Mouse (Mus musculus): ENCODE results near the gene Tbc1d24. TPM values are rescaled to one million over a fixed set of nuclear protein-coding genes. Genes with fewer than 3 reads are reported as not detected.

The Tbc1d24 gene
- polyA plus RNA-seq, 1 experiment from 2014 or later, result 5.0 TPM

- 3% methylated on average over 30 of the region's 43 CpGs for WGBS
- H3K4me1 ChIP-seq, result peaks cover 70% of the 10 kb centered on the region
- H3K9ac ChIP-seq, result peak within 1 kb of the TSS; percentile 40
- H3K9me3 ChIP-seq, result no peaks in the 10 kb centered on the region
- H3K36me3 ChIP-seq, result no peaks in the 10 kb centered on the region
- H3K4me3 ChIP-seq (replicated peaks), result peak within 1 kb of the TSS; percentile 73
- ATAC-seq (ENCODE audit: insufficient read depth, low FRiP score, low read depth), result peak; percentile 70
- peaks cover 5% of the 10 kb centered on the region; the same call in 1 of the 2 replicates for H3K27me3 ChIP-seq (replicated peaks)
- peak within 1 kb of the TSS; percentile 91 for H3K27ac ChIP-seq
- H3K4me2 ChIP-seq, result peak within 1 kb of the TSS; percentile 95
Observed at GRCm38 (mm10) chr17:24209043-24209915, 3.9 kb upstream of the Tbc1d24 start, which contains the start of gene Ntn3. Gene Ntn3 (minus strand): TSS chr17:24209531.

- peak overlapping the region; percentile 40 for H3K9ac ChIP-seq
- 2% methylated on average over 29 of the region's 29 CpGs for WGBS
- no peak for ATAC-seq (ENCODE audit: insufficient read depth, low FRiP score, low read depth)
- peak overlapping the region; percentile 95 for H3K4me2 ChIP-seq
- peak overlapping the region; percentile 91 for H3K27ac ChIP-seq
- H3K36me3 ChIP-seq, result no peaks in the 10 kb centered on the region
- H3K4me1 ChIP-seq, result peaks cover 70% of the 10 kb centered on the region
- peaks cover 5% of the 10 kb centered on the region; the same call in 1 of the 2 replicates for H3K27me3 ChIP-seq (replicated peaks)
- H3K9me3 ChIP-seq, result no peaks in the 10 kb centered on the region
- peak overlapping the region; percentile 73 for H3K4me3 ChIP-seq (replicated peaks)
Observed at GRCm38 (mm10) chr17:24208641-24209042, 3.3 kb upstream of the Tbc1d24 start.

GRCm38 (mm10) chr17:24207768-24208640, 2.6 kb upstream of the Tbc1d24 start:
- ATAC-seq (ENCODE audit: insufficient read depth, low FRiP score, low read depth), result no peak
- Histone ChIP-seq H3K27ac (peak overlapping the region; percentile 91), H3K4me1 (peaks cover 74% of the 10 kb centered on the region), H3K4me3 (replicated peaks) (peak overlapping the region; percentile 73), H3K4me2 (peak overlapping the region; percentile 95), H3K9me3 (no peaks in the 10 kb centered on the region), H3K9ac (peak overlapping the region; percentile 40; the same call in 1 of the 2 replicates), H3K36me3 (no peaks in the 10 kb centered on the region), H3K27me3 (replicated peaks) (peaks cover 5% of the 10 kb centered on the region; the same call in 1 of the 2 replicates)
- 59% methylated on average over 34 of the region's 34 CpGs for WGBS

GRCm38 (mm10) chr17:24206451-24207351, 1.3 kb upstream of the Tbc1d24 start:
- Histone ChIP-seq H3K9ac (peak overlapping the region; percentile 36; the same call in 1 of the 2 replicates), H3K4me3 (replicated peaks) (peak overlapping the region; percentile 73), H3K27ac (peak overlapping the region; percentile 8; the same call in 1 of the 2 replicates), H3K36me3 (no peaks in the 10 kb centered on the region), H3K9me3 (no peaks in the 10 kb centered on the region), H3K27me3 (replicated peaks) (peaks cover 5% of the 10 kb centered on the region; the same call in 1 of the 2 replicates), H3K4me1 (peaks cover 68% of the 10 kb centered on the region), H3K4me2 (peak overlapping the region; percentile 95)
- ATAC-seq (ENCODE audit: insufficient read depth, low FRiP score, low read depth), result peak; percentile 7; the same call in 1 of the 2 replicates
- 4% methylated on average over 62 of the region's 62 CpGs for WGBS

- Histone ChIP-seq H3K4me2 (peak overlapping the region; percentile 95), H3K4me1 (peaks cover 61% of the 10 kb centered on the region), H3K27ac (no peak overlapping the region; the same call in 1 of the 2 replicates), H3K4me3 (replicated peaks) (peak overlapping the region; percentile 73), H3K36me3 (no peaks in the 10 kb centered on the region), H3K9me3 (no peaks in the 10 kb centered on the region), H3K27me3 (replicated peaks) (peaks cover 5% of the 10 kb centered on the region; the same call in 1 of the 2 replicates), H3K9ac (0 out of 2 replicates have a peak overlapping the region, but pooled peaks have one; percentile 67)
- no peak for ATAC-seq (ENCODE audit: insufficient read depth, low FRiP score, low read depth)
- WGBS, result 9% methylated on average over 15 of the region's 15 CpGs
Observed at GRCm38 (mm10) chr17:24205908-24206361, 573 bp upstream of the Tbc1d24 start.

- 3% methylated on average over 7 of the region's 7 CpGs for WGBS
- peak overlapping the region; percentile 73 for H3K4me3 ChIP-seq (replicated peaks)
- peaks cover 55% of the 10 kb centered on the region for H3K4me1 ChIP-seq
- no peak overlapping the region for H3K27ac ChIP-seq
- no peak for ATAC-seq (ENCODE audit: insufficient read depth, low FRiP score, low read depth)
- peaks cover 5% of the 10 kb centered on the region; the same call in 1 of the 2 replicates for H3K27me3 ChIP-seq (replicated peaks)
- peak overlapping the region; percentile 67 for H3K9ac ChIP-seq
- peak overlapping the region; percentile 95 for H3K4me2 ChIP-seq
- no peaks in the 10 kb centered on the region for H3K36me3 ChIP-seq
- H3K9me3 ChIP-seq, result no peaks in the 10 kb centered on the region
Observed at GRCm38 (mm10) chr17:24204846-24205245, 516 bp downstream of the Tbc1d24 start.

GRCm38 (mm10) chr17:24203611-24204534, 1.5 kb downstream of the Tbc1d24 start:
- peak overlapping the region; percentile 73; the same call in 1 of the 2 replicates for H3K4me3 ChIP-seq (replicated peaks)
- H3K4me2 ChIP-seq, result peak overlapping the region; percentile 95
- ATAC-seq (ENCODE audit: insufficient read depth, low FRiP score, low read depth), result no peak
- H3K27ac ChIP-seq, result no peak overlapping the region; the same call in 1 of the 2 replicates
- H3K27me3 ChIP-seq (replicated peaks), result peaks cover 5% of the 10 kb centered on the region; the same call in 1 of the 2 replicates
- WGBS, result 56% methylated on average over 3 of the region's 3 CpGs
- no peak overlapping the region for H3K9ac ChIP-seq
- H3K4me1 ChIP-seq, result peaks cover 50% of the 10 kb centered on the region
- H3K36me3 ChIP-seq, result no peaks in the 10 kb centered on the region
- H3K9me3 ChIP-seq, result no peaks in the 10 kb centered on the region

- H3K9me3 ChIP-seq, result no peaks in the 10 kb centered on the region
- no peak overlapping the region for H3K27ac ChIP-seq
- H3K4me1 ChIP-seq, result peaks cover 42% of the 10 kb centered on the region
- H3K4me2 ChIP-seq, result no peak overlapping the region
- peaks cover 2% of the 10 kb centered on the region; the same call in 1 of the 2 replicates for H3K27me3 ChIP-seq (replicated peaks)
- no peak overlapping the region for H3K9ac ChIP-seq
- WGBS, result 50% methylated on average over 4 of the region's 4 CpGs
- ATAC-seq (ENCODE audit: insufficient read depth, low FRiP score, low read depth), result peak; percentile 47; the same call in 1 of the 2 replicates
- no peak overlapping the region for H3K4me3 ChIP-seq (replicated peaks)
- H3K36me3 ChIP-seq, result no peaks in the 10 kb centered on the region
Observed at GRCm38 (mm10) chr17:24203068-24203467, 2.3 kb downstream of the Tbc1d24 start.

- 81% methylated on average over 4 of the region's 4 CpGs for WGBS
- Histone ChIP-seq H3K4me3 (replicated peaks) (no peak overlapping the region), H3K9me3 (no peaks in the 10 kb centered on the region), H3K4me2 (no peak overlapping the region), H3K36me3 (no peaks in the 10 kb centered on the region), H3K9ac (no peak overlapping the region), H3K27me3 (replicated peaks) (no peaks in the 10 kb centered on the region; the same call in 1 of the 2 replicates), H3K4me1 (peaks cover 24% of the 10 kb centered on the region), H3K27ac (no peak overlapping the region)
- ATAC-seq (ENCODE audit: insufficient read depth, low FRiP score, low read depth), result no peak
Observed at GRCm38 (mm10) chr17:24201092-24201491, 4.3 kb downstream of the Tbc1d24 start.

- Histone ChIP-seq H3K4me2 (no peak overlapping the region), H3K27me3 (replicated peaks) (no peaks in the 10 kb centered on the region), H3K27ac (no peak overlapping the region), H3K4me1 (peaks cover 13% of the 10 kb centered on the region), H3K36me3 (no peaks in the 10 kb centered on the region), H3K4me3 (replicated peaks) (no peak overlapping the region), H3K9ac (no peak overlapping the region), H3K9me3 (no peaks in the 10 kb centered on the region)
- 60% methylated on average over 4 of the region's 4 CpGs for WGBS
- ATAC-seq (ENCODE audit: insufficient read depth, low FRiP score, low read depth), result no peak
Observed at GRCm38 (mm10) chr17:24199741-24200140, 5.6 kb downstream of the Tbc1d24 start.

Measured in stomach, embryonic 15.5 days (tissue).